Mouse (Mus musculus): ENCODE results near the gene Wfdc17. TPM values are rescaled to one million over a fixed set of nuclear protein-coding genes. Genes with fewer than 3 reads are reported as not detected.

The Wfdc17 gene
- 14.2 and 148 TPM in 2 replicates for polyA plus RNA-seq (2015; fragmentation: Nextera tagmentation; extraction: Ambion mirVana)

GRCm38 (mm10) chr11:83703705-83704104 lies at the start of gene Wfdc17:
TSS of gene Wfdc17 (plus strand) at chr11:83703991.

GRCm38 (mm10) chr11:83662204-83662603 lies 41.6 kb upstream of the Wfdc17 start, which contains the start of gene Ccl4:
TSS of gene Ccl4 (plus strand) at chr11:83662584.

GRCm38 (mm10) chr11:83708715-83709114 lies 4.9 kb downstream of the Wfdc17 start, which contains the start of gene Wfdc18:
TSS of gene Wfdc18 (plus strand) at chr11:83709015.

GRCm38 (mm10) chr11:83746681-83747080 lies 42.9 kb downstream of the Wfdc17 start, which contains the start of gene Wfdc21:
TSS of gene Wfdc21 (plus strand) at chr11:83746940.

GRCm38 (mm10) chr11:83753581-83754181 lies 49.9 kb downstream of the Wfdc17 start, which contains the start of gene Heatr6:
TSS of gene Heatr6 (plus strand) at chr11:83753696.

Other genes starting within 250 kb of the Wfdc17 start
- gene Mmp28, start 240.9 kb upstream of the Wfdc17 start, polyA plus RNA-seq (2015; fragmentation: Nextera tagmentation; extraction: Ambion mirVana), result 5.1 and 6.0 TPM in 2 replicates
- gene Taf15, start 230.9 kb upstream of the Wfdc17 start, polyA plus RNA-seq (2015; fragmentation: Nextera tagmentation; extraction: Ambion mirVana), result 4.8 and 6.0 TPM in 2 replicates
- gene Heatr9, start 181.8 kb upstream of the Wfdc17 start, polyA plus RNA-seq (2015; fragmentation: Nextera tagmentation; extraction: Ambion mirVana), result not detected in 2 replicates
- 0.45 and 0.88 TPM in 2 replicates for gene Ccl5, start 173.5 kb upstream of the Wfdc17 start, polyA plus RNA-seq (2015; fragmentation: Nextera tagmentation; extraction: Ambion mirVana)
- gene Ccl9, start 125.4 kb upstream of the Wfdc17 start, polyA plus RNA-seq (2015; fragmentation: Nextera tagmentation; extraction: Ambion mirVana), result 19.7 and 93.4 TPM in 2 replicates
- gene Ccl6, start 110.9 kb upstream of the Wfdc17 start, polyA plus RNA-seq (2015; fragmentation: Nextera tagmentation; extraction: Ambion mirVana), result 54.5 and 456 TPM in 2 replicates
- gene Rpl9-ps1, start 58.4 kb upstream of the Wfdc17 start, polyA plus RNA-seq (2015; fragmentation: Nextera tagmentation; extraction: Ambion mirVana), result not detected in 2 replicates
- gene Ccl3, start 54.6 kb upstream of the Wfdc17 start, polyA plus RNA-seq (2015; fragmentation: Nextera tagmentation; extraction: Ambion mirVana), result 1.2 and 1.9 TPM in 2 replicates
- 2.9 and 5.3 TPM in 2 replicates for gene Ccl4, start 41.4 kb upstream of the Wfdc17 start, polyA plus RNA-seq (2015; fragmentation: Nextera tagmentation; extraction: Ambion mirVana)
- not detected in 2 replicates for gene Wfdc18, start 5.0 kb downstream of the Wfdc17 start, polyA plus RNA-seq (2015; fragmentation: Nextera tagmentation; extraction: Ambion mirVana)
- gene Wfdc21, start 42.9 kb downstream of the Wfdc17 start, polyA plus RNA-seq (2015; fragmentation: Nextera tagmentation; extraction: Ambion mirVana), result 0.57 and 4.9 TPM in 2 replicates
- gene Heatr6, start 49.7 kb downstream of the Wfdc17 start, polyA plus RNA-seq (2015; fragmentation: Nextera tagmentation; extraction: Ambion mirVana), result 11.1 and 11.9 TPM in 2 replicates
- 6.0 and 6.3 TPM in 2 replicates for gene Hnf1b, start 146.1 kb downstream of the Wfdc17 start, polyA plus RNA-seq (2015; fragmentation: Nextera tagmentation; extraction: Ambion mirVana)
- gene Ddx52, start 238.1 kb downstream of the Wfdc17 start, polyA plus RNA-seq (2015; fragmentation: Nextera tagmentation; extraction: Ambion mirVana), result 15.7 and 19.5 TPM in 2 replicates